Mouse (Mus musculus): ENCODE measurements around the gene Eif5.
"Not testable (repeated sequence)": the region's sequence is repeated elsewhere in the genome, so short reads cannot be mapped to it uniquely, and the experiment has no call there.

Eif5 gene

GRCm38 (mm10) chr12:111537796-111538291 lies at the start of gene Eif5:
Gene Eif5 (plus strand): TSS chr12:111538016.
- DNase-seq (ENCODE audit: low spot score), result peak; percentile 98

- no peak for DNase-seq (ENCODE audit: low spot score)
These were observed 48.5 kb upstream of the Eif5 start for GRCm38 (mm10) chr12:111489261-111489865.

DNA sequence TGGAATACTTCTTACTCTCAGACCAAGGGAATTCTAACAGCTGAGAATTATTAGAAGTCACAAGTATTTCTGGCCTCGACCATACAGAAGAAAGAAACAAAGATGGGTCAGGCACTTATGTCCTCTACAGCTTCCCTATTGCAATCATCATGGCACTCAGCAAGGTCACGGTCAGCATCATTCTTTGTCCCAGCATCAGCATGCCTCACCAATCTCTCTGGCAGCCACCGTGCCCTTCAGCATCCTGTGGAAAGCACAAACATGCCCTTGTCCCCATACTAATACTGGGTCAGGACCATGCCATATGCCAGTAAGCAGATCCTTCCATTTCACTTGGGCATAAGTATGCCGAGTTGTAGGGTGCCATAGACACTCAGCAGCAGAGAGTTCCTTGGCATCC lies 42.9 kb upstream of the Eif5 start:
- no peak for DNase-seq (ENCODE audit: low spot score)

GRCm38 (mm10) chr12:111497076-111497475 lies 40.7 kb upstream of the Eif5 start:
- DNase-seq (ENCODE audit: low spot score), result no peak

DNA sequence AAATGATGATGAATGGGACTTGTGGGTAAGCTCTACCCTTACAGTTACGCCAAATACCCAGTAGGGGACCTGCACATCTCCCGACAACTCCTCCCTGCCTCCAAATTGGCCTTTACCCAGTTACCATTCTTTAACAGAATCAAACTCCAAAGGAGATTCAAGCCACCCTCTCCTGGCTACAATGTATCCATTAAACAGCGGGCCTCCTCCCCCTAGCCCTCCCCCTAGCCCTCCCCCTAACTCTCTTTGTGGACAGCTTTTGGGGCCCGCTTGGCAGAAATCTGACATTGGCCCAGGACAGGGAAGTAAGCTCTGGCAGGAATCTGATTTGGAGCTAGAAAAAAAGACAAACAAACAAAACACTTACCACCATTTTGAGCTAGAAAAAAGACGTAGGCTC lies 38.2 kb upstream of the Eif5 start:
- no peak for DNase-seq (ENCODE audit: low spot score)

DNA sequence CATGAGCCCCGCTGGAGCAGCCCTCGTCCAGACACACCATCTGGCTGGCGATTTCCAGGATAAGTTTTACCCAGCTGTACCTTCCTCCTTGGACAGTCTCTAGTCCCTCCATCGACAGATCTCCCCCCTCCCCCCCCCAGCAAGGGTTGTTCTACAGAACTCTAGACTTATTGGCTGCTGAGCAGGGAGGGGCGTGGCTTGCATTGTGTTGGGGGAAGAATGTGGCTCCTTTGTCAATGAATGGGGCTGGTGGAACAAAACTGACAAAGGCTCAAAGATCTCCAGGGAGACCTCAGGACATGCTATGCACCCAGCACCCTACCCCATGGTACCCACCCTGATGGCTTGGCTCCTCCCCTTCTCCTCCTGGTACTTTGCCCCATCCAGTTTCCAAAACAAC lies 37.1 kb upstream of the Eif5 start:
- DNase-seq (ENCODE audit: low spot score), result no peak

DNA sequence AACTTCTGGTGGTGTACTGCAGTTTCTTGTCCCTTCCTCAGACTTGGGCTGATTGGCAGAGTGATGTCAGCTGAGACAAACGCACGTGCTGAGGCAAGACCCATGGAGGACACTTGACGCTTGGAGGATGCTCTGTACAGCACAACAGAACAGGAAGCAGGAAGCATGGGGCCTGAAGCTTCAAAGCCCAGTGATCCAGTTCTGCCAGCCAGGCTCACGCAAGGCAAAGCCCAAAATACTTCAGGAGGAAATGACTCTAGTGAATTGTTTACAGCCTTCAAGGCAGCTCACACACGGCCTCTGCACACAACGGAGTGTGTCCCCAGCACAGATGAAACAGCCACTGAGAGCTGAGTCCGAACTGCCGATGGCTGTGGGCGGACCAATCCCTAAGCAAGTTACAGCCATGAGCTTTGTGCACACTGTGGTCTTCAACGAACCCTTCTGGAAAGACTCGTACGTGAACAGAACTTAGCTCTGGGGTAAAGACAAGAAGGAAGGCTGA lies 34.7 kb upstream of the Eif5 start:
- no peak for DNase-seq (ENCODE audit: low spot score)

DNA sequence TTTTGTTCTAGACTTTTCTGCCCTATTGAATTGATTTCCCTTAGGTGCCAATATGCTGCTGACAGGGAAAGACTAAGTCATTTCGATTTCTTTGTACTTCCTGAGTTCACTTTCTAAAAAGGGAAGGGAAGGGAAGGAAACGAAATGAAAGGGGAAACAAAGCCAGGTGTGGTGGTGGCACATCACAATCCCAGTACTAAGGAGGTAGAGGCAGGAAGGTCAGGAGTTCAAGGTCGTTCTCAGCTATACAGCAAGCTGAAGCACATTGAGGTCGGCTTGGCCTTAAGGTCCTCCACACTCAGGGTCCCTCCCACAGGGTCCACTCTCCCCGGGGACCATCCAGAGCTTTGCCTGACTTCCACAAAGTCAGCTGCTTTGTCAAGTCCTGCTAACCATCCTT lies 34.2 kb upstream of the Eif5 start:
- no peak for DNase-seq (ENCODE audit: low spot score)

GRCm38 (mm10) chr12:111504904-111505303 lies 32.9 kb upstream of the Eif5 start:
- DNase-seq (ENCODE audit: low spot score), result peak; percentile 70

- DNase-seq (ENCODE audit: low spot score), result no peak
These were observed 30.8 kb upstream of the Eif5 start for GRCm38 (mm10) chr12:111507001-111507400.

- no peak for DNase-seq (ENCODE audit: low spot score)
These were observed 29.9 kb upstream of the Eif5 start for GRCm38 (mm10) chr12:111507962-111508361.

DNA sequence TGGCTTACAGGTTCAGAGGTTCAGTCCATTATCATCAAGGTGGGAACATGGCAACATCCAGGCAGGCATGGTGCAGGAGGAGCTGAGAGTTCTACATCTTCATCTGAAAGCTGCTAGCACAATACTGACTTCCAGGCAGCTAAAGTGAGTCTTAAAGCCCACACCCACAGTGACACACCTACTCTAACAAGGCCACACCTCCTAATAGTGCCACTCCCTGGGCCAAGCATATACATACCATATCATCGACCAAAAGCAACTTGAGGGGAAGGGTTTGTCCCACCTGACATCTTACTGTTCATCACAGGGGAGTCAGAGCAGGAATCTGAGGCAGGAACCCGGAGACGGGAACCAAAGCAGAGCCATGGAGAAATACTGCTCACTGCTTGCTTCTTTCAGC lies 29.4 kb upstream of the Eif5 start:
- not testable (repeated sequence) for DNase-seq (ENCODE audit: low spot score)

- no peak for DNase-seq (ENCODE audit: low spot score)
These were observed 25.2 kb upstream of the Eif5 start for GRCm38 (mm10) chr12:111512572-111513063.

DNA sequence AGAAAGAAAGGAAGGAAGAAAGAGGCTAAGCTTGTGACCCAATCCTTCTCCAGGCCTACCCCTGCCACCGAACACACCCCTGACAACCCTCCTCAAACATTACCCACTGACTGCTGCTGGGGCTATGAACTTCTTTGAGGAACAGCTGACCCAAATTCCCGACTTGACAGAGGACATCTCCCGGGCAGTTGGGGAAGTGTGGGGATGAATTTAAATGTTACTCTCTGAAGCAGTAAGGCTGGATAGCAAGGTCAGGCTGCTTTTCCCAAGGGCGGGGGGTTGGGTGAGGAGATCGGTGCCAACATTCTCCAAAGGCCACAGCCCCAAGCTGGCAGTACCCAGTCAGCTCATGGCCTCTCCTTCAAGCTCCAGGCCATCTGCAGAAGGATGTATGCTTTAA lies 24.1 kb upstream of the Eif5 start:
- DNase-seq (ENCODE audit: low spot score), result no peak

GRCm38 (mm10) chr12:111514231-111514792 lies 23.5 kb upstream of the Eif5 start:
- DNase-seq (ENCODE audit: low spot score), result no peak

DNA sequence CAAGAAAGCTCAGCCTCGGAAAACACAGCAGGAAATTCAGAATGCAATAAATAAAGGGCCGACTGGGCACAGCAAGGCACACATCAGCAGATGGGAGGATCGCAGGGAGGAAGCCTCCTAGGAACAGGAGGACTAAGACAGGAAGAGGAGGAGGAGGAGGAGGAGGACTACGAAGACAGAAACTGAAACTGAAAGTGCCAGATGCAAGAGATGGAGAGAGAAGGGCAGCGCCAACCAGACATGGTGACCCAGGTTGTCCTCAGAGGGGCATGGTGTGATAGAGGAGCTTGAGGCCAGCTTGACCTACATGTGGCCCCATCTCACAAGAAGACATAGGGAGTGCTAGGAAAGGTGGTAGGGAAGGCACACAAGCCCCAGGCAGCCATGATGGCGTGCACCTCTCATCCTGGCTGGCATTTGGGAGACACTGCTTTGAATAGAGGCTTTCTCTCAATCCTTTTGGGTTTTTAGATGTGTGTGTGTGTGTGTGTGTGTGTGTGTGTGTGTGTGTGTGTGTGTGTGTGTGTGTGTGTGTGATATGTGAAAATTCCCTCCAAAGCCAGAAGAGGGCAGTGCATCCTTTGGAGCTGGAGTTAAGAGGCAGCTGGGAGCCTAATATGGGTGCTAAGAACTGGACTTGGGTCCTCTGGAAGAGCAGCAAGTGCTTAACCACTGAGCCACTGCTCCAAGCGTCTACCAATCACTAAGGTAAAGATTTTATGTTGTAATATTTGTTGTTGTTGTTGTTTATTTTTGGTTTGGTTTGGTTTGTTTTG lies 22.8 kb upstream of the Eif5 start:
- DNase-seq (ENCODE audit: low spot score), result no peak

GRCm38 (mm10) chr12:111515920-111516319 lies 21.9 kb upstream of the Eif5 start:
- no peak for DNase-seq (ENCODE audit: low spot score)

GRCm38 (mm10) chr12:111516826-111517225 lies 21.0 kb upstream of the Eif5 start:
- DNase-seq (ENCODE audit: low spot score), result peak; percentile 44

DNA sequence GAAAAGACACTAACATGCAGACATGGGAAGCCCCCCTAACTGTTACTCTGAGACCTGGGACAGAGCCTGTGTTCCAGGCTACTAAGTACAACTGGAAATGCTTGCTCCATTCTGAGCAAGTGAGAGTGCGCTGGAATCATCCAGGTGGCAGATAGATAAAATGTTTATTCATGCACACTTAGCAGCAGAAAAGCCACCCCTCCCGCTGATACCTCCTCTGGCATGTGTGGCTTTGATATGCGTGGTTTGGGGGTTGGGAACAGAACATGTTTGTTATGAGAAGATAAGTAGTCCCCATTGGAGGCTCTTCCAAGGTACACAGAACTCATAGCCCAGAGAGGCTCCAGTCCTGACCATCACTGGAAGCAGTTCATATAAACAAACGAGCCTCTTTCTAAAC lies 19.9 kb upstream of the Eif5 start:
- peak; percentile 68 for DNase-seq (ENCODE audit: low spot score)

GRCm38 (mm10) chr12:111518391-111518790 lies 19.4 kb upstream of the Eif5 start:
- no peak for DNase-seq (ENCODE audit: low spot score)

GRCm38 (mm10) chr12:111519821-111520220 lies 18.0 kb upstream of the Eif5 start:
- DNase-seq (ENCODE audit: low spot score), result no peak

DNA sequence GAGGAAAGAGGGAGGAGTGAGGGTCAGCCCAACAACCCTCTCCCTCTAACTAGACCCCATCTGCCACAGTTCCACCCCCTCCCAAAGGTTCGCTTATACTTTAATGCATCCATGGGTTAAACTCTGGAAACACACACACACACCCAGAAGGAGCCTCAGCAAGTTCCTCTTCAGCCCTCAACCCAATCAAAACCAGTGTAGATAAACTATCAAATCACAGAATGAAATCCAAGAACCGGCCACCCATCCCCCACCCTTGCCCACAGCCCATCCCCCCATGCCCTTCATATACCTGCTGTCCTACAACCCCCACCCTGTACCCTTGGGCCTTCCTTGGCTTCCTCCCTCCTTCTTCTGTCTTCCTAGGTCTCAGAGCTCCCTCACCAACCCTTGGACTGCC lies 16.8 kb upstream of the Eif5 start:
- DNase-seq (ENCODE audit: low spot score), result no peak

- no peak for DNase-seq (ENCODE audit: low spot score)
These were observed 13.3 kb upstream of the Eif5 start for GRCm38 (mm10) chr12:111524469-111524868.

All from spleen, adult 12 weeks (tissue).